Mouse (Mus musculus): ENCODE results near the gene 1110032F04Rik.
"Not testable (repeated sequence)": the region's sequence is repeated elsewhere in the genome, so short reads cannot be mapped to it uniquely, and the experiment has no call there.

1110032F04Rik gene

GRCm38 (mm10) chr3:68869211-68869690 lies at the start of gene 1110032F04Rik:
1110032F04Rik (plus strand) TSS chr3:68869586.
- DNase-seq = peak; percentile 57 to 59

- no peak for DNase-seq
Observed at GRCm38 (mm10) chr3:68821406-68821805, 48.0 kb upstream of the 1110032F04Rik start.

GRCm38 (mm10) chr3:68821926-68822341 lies 47.5 kb upstream of the 1110032F04Rik start:
- DNase-seq = peak; percentile 7 to 9

- peak; percentile 87 to 94 for DNase-seq
Observed at GRCm38 (mm10) chr3:68823876-68824764, 45.3 kb upstream of the 1110032F04Rik start.

GRCm38 (mm10) chr3:68824765-68825090 lies 44.7 kb upstream of the 1110032F04Rik start:
- peak in 1 of 2 experiments; percentile 13 for DNase-seq

- peak; percentile 25 to 50 for DNase-seq
Observed at GRCm38 (mm10) chr3:68825151-68825550, 44.2 kb upstream of the 1110032F04Rik start.

- DNase-seq = no peak
Observed at GRCm38 (mm10) chr3:68827671-68828070, 41.7 kb upstream of the 1110032F04Rik start.

GRCm38 (mm10) chr3:68829944-68830343 lies 39.4 kb upstream of the 1110032F04Rik start:
- DNase-seq = no peak

- DNase-seq = no peak
Observed at GRCm38 (mm10) chr3:68836857-68837499, 32.4 kb upstream of the 1110032F04Rik start.

GRCm38 (mm10) chr3:68840206-68840605 lies 29.2 kb upstream of the 1110032F04Rik start:
- DNase-seq = no peak

- no peak for DNase-seq
Observed at GRCm38 (mm10) chr3:68844025-68844424, 25.4 kb upstream of the 1110032F04Rik start.

GRCm38 (mm10) chr3:68848323-68848722 lies 21.1 kb upstream of the 1110032F04Rik start:
- DNase-seq = no peak

- no peak for DNase-seq
Observed at GRCm38 (mm10) chr3:68852414-68852813, 17.0 kb upstream of the 1110032F04Rik start.

GRCm38 (mm10) chr3:68869691-68870567 lies 543 bp downstream of the 1110032F04Rik start:
- DNase-seq = peak; percentile 42 to 48

- DNase-seq = peak; percentile 6 to 11
Observed at GRCm38 (mm10) chr3:68870568-68870950, 1.2 kb downstream of the 1110032F04Rik start.

- DNase-seq = no peak
Observed at GRCm38 (mm10) chr3:68874079-68874478, 4.7 kb downstream of the 1110032F04Rik start.

- DNase-seq = no peak
Observed at GRCm38 (mm10) chr3:68886845-68887244, 17.5 kb downstream of the 1110032F04Rik start.

- DNase-seq = no peak
Observed at GRCm38 (mm10) chr3:68895426-68895825, 26.0 kb downstream of the 1110032F04Rik start.

GRCm38 (mm10) chr3:68897154-68897553 lies 27.8 kb downstream of the 1110032F04Rik start:
- no peak for DNase-seq

GRCm38 (mm10) chr3:68902636-68903035 lies 33.2 kb downstream of the 1110032F04Rik start:
- DNase-seq = not testable (repeated sequence)

- no peak for DNase-seq
Observed at GRCm38 (mm10) chr3:68904902-68905778, 35.8 kb downstream of the 1110032F04Rik start.

- no peak for DNase-seq
Observed at GRCm38 (mm10) chr3:68907509-68907908, 38.1 kb downstream of the 1110032F04Rik start.
